Mouse (Mus musculus) gastrocnemius, postnatal 25 days (tissue): ENCODE data around the gene Perm1. TPM values are rescaled to one million over a fixed set of nuclear protein-coding genes. Genes with fewer than 3 reads are reported as not detected.
A peak's percentile ranks its signal among the peaks of the same experiment; 100 is the strongest.

ENCODE experiments used
- DNase-seq: peaks from one replicate; pipeline ENCODE4 v3.0.0; 2022
- total RNA-seq, 2 experiments: library from RNA; stranded (reverse); gene quantifications; 1 replicate in 1 of 2; 2 replicates in 1 of 2; pipeline ENCODE4 v1.2.3; 2021

Gene Perm1
- total RNA-seq, 2 experiments from 2014 or later: 169 to 182 TPM

DNA sequence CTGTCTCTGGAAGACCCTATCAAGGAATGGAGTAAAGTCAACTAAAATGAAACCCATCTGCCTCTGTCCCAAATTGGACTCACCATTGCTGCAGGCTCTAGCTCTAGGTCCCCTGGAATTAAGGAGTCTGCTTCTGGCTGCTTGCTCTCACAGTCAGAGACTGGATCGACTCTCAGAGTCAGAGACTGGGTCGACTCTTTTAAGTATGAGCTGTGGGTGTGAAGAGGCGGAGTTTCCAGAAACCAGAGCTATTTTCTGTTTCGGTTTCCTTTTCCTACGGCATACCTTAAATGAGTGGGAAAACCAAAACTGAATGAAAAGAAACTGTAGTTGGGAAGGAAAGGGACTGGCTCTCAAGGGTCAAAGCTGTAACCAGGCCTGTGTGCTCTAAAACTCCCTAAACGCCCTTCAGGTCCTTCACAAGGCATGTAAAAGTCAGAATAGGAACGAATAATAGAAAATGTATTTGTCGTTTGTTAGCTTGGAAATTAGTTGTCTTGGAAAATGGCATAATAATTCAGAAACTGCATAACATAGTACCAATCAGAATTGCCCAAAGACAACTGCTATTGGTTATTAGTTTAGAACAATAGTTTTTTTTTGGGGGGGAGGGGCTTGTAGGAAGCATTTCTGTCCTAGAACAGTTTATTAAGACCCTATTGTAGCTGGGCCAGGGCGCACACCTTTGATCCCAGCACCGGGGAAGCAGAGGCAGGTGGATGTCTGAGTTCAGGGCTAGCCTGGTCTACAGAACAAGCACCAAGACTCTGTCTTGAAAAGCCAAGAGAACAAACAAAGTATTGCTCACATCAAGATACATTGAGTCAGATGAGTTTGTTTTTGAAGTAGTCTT, 14.8 kb upstream of the Perm1 start, which contains the start of gene Isg15:
Isg15 (minus strand) TSS at position 196 of the 853 bp plus-strand sequence.
- no peak for DNase-seq

DNA sequence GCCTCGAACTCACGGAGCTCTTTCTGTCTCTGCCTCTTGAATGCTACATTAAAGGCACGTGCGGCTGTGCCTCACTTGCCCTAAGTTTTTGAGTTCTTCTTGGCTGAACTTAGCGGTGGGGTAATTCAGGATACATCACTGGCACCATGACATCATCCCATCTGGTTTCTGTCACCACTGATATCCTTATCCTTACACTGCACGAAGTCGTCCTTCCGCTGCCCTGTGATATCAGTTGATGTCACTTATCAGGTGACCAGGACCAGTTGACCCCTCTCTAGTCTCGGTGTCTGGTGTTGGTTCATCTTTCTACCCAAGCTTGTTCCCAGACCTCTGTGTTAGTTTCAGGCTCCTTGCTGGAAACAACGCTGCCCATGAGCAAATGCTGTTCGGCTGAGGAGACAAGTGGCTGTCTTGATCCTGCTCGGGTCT, 13.2 kb upstream of the Perm1 start:
- DNase-seq: no peak

GRCm38 (mm10) chr4:156203001-156203412, 12.7 kb upstream of the Perm1 start, which contains the start of gene AW011738:
TSS of gene AW011738 (plus strand) at chr4:156203304.
- DNase-seq: peak; percentile 81

GRCm38 (mm10) chr4:156203413-156204131, 12.1 kb upstream of the Perm1 start:
- DNase-seq: no peak

DNA sequence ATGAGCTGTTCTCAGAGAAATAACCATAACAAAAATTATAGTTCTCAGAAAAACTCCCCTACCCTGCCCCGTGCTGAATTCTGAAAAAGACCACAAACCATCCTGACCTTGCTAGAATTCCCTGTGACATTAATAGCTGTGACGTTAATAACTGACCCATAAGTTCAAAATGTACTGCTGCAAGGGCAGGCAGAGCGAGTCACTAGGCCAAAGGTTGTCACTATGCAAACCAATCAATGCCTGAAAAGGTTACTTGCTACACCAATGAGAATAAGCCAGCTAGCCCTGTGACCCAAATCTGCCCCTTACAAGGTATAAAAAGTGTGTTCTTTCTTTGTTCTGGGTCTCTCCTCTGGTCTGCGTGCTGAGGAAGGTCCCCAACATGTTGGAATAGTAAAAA, 6.8 kb upstream of the Perm1 start:
- no peak for DNase-seq

GRCm38 (mm10) chr4:156209963-156210635, 5.6 kb upstream of the Perm1 start:
- no peak for DNase-seq

GRCm38 (mm10) chr4:156213134-156213533, 2.5 kb upstream of the Perm1 start:
- DNase-seq: no peak

DNA sequence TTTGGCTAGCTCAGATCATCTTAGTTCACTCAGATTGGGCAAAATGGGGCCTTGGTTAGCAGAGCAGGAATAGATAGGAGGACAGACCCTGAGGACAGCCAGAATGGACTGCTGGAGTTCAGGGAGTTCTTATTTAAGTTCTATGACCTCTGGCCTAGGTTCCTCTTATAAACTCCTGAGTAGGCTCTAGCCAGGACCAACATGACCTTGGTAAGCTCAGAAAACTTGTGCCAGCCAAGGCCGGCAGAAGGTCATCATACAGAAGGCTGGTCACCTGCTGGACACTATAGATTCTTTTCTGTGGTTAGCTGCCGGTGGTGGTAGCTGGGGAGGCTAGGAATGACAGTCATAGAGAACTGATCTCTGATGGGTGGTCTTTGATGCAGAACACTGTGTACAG, 528 bp downstream of the Perm1 start:
- no peak for DNase-seq

GRCm38 (mm10) chr4:156217022-156217669, 1.5 kb downstream of the Perm1 start:
- DNase-seq: peak; percentile 49

- no peak for DNase-seq
These were observed 2.2 kb downstream of the Perm1 start for GRCm38 (mm10) chr4:156217838-156218237.

GRCm38 (mm10) chr4:156219936-156220335, 4.3 kb downstream of the Perm1 start:
- DNase-seq: no peak

GRCm38 (mm10) chr4:156224276-156224675, 8.6 kb downstream of the Perm1 start:
- DNase-seq: no peak

DNA sequence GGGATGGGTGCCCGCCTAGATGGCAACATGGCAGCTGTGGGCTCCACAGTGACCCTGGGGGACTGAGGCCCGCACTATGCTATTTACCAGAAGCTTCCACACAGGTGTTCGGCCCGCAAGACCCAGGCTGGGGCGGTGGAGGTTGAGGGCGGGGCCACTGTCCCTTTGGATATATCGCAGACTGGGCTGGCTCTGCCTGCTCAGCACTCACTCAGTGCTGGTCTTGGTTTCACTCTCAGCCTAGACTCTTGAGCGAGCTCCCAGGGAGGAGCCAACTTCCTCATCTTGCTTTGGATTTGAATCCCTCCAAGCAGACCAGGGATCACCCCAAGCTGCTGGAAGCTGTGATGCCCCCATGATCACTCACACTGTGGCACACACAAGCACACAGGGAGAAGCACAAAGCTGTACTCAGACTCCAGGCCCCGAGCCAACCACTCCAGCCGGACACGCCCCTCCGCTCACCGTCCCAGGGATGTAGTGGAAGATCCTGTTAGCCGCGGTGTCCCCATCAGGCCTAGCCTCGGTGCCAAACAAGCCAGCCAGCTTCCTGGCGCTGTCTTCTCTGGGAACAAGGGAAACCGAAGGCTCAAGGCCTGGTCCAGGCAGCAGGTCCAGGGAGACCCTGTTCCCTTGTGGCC, 12.2 kb downstream of the Perm1 start:
- DNase-seq: no peak

DNA sequence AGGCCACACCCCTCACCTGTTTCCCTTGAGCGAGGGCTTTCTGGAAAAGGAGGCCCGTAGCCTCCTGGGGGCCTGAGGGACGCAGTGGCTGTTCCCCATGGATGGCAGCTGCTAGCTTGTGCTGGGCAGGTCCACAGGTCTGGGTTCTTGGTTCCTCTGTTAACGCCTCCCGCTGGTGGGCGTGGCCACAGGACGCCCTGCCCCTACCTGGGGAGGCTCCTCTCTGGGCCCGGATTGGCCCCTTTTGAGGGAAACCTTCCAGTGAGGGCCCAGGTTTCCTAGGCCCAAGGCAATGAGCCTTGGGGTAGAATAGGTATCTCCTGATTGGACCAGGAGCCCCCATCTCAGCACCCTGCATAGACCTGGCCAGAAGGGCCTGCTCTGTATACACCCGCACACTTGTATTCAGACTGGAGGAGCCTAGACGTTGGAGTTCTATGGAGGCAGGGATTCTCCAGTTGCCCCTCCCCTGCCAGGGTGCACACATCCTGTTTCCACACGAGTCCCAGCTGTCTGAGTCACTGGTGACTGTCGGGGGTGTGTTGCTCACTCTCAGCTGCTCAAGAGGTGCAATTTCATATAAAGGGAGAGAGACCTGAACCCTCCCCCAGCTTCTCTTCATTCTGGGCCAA, 12.8 kb downstream of the Perm1 start:
- DNase-seq: no peak

- no peak for DNase-seq
These were observed 18.4 kb downstream of the Perm1 start for GRCm38 (mm10) chr4:156234021-156234501.

- peak; percentile 75 for DNase-seq
These were observed 19.1 kb downstream of the Perm1 start, which contains the start of gene Plekhn1 for GRCm38 (mm10) chr4:156234701-156235213. TSS of gene Plekhn1 (minus strand) at chr4:156234857.

DNA sequence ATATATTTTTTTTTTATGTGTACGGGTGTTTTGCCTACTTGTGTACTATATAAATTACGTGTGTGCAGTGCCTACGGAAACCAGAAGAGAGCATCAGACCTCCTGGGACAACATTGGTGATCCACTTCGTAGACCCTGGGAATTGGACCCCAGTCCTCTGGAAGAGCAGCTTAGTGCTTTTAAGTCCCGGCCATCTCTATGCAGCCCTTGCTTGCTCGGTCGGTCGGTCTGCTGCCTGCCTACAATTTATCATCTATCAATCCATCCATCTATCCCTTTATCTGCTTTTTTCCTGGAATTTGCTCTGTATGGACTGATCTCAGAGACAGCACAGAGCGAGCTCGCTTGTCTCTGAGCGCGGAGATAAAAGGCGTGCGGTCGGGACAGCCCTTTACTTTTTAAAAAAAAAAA, 19.7 kb downstream of the Perm1 start:
- DNase-seq: no peak

DNA sequence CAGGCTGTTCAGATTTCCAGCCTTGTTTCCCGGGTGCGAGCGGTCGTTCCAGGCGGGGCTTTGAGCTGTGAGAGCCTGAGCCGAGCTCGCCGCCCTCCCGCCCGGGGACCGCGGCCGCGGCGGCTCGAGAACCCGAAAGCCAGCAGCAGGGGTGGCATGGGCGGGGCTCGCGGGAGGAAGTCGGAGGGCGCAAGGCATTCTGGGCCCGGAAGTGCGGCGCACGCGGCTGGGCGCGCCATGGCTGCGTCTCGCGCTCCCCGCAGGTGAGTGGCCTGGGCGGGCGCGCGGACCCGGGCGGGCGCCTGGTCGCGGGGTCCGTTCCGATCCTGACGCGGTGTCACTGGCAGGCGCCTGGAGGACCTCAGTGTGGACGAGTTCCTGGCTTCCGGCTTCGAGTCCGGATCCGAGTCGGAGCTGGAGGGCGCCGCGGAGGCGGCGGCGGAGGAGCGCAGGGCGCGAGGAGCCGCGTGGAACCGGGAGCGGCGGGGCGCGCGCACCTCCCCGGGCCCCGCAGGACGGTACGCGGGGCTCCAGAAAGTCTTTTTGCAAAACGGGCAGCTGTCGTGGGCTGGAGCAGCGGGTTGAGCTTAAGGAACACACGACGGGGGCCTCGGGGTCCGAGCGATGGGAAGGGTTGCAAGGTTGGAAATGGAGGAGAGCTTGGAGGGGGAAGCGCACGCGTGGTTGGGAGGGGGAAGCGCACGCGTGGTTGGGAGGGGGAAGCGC, 20.3 kb downstream of the Perm1 start, which contains the start of gene Noc2l:
Noc2l (plus strand) TSS at position 203 of the 726 bp plus-strand sequence.
- DNase-seq: peak; percentile 89

DNA sequence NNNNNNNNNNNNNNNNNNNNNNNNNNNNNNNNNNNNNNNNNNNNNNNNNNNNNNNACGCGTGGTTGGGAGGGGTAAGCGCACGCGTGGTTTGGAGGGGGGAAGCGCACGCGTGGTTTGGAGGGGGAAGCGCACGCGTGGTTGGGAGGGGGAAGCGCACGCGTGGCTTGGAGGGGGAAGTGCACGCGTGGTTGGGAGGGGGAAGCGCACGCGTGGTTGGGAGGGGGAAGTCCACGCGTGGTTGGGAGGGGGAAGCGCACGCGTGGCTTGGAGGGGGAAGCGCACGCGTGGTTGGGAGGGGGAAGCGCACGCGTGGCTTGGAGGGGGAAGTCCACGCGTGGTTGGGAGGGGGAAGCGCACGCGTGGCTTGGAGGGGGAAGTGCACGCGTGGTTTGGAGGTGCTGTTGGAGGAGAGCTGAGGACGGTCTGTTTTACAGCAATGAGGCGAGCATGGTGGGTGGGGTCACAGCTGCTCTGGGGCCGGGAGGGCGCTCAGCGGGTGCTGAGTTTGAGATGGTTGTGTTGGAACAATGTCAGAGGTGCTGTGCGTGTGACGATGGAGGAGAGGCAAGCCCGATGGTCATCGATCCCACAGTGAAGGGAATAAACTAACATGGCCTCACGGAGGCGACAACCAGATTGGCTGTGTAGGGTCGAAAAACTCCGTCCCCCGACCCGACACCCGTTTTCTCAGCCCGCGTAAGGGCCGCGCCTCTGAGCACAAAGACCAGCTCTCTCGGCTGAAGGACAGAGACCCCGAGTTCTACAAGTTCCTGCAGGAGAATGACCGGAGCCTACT, 21.2 kb downstream of the Perm1 start:
- no peak for DNase-seq
